Mouse (Mus musculus): ENCODE measurements around the gene Fggy. TPM values are rescaled to one million over a fixed set of nuclear protein-coding genes. Genes with fewer than 3 reads are reported as not detected.

Fggy gene
- total and polyA plus RNA-seq, 3 experiments, result not detected

GRCm38 (mm10) chr4:95856008-95856407 lies 298.7 kb downstream of the Fggy start:
- TF ChIP-seq MAFK (IDR thresholded peaks at IDR 0.05; ENCODE audit: borderline replicate concordance, low read depth, low read length), result no peak
- no peak for TF ChIP-seq RCOR1 (IDR thresholded peaks at IDR 0.05; ENCODE audit: low read depth, low read length)
- no peak for TF ChIP-seq TBP (IDR thresholded peaks at IDR 0.05; ENCODE audit: low read depth, low read length)
- TF ChIP-seq SIN3A (IDR thresholded peaks at IDR 0.05; ENCODE audit: low read length), result no peak
- no peak for TF ChIP-seq ZC3H11A (IDR thresholded peaks at IDR 0.05; ENCODE audit: low read depth, low read length)
- no peak for TF ChIP-seq TCF12 (IDR thresholded peaks at IDR 0.05; ENCODE audit: low read depth, low read length)
- TF ChIP-seq ETS1 (IDR thresholded peaks at IDR 0.05; ENCODE audit: low read depth, low read length), result no peak
- TF ChIP-seq NRF1 (IDR thresholded peaks at IDR 0.05; ENCODE audit: insufficient read depth, low read depth, low read length, poor library complexity, severe bottlenecking), result no peak
- no peak for TF ChIP-seq MYC (IDR thresholded peaks at IDR 0.05; ENCODE audit: low read depth, low read length)
- TF ChIP-seq KAT2A (conservative IDR thresholded peaks at IDR 0.05; ENCODE audit: low read depth, low read length), result no peak
- TF ChIP-seq CHD1 (IDR thresholded peaks at IDR 0.05; ENCODE audit: low read depth, low read length), result no peak
- no peak for TF ChIP-seq MEF2A (IDR thresholded peaks at IDR 0.05; ENCODE audit: extremely low read depth, insufficient replicate concordance, low read depth, low read length, poor library complexity, severe bottlenecking)
- no peak for TF ChIP-seq POLR2A (IDR thresholded peaks at IDR 0.05; ENCODE audit: control insufficient read depth in 1 of 2, insufficient read depth in 1 of 2, low read depth in 1 of 2, low read length in 2 of 2, poor library complexity in 1 of 2)
- no peak for TF ChIP-seq MAX (IDR thresholded peaks at IDR 0.05; ENCODE audit: low read length)
- no peak for TF ChIP-seq SMC3 (IDR thresholded peaks at IDR 0.05; ENCODE audit: low read depth, low read length)
- TF ChIP-seq HCFC1 (IDR thresholded peaks at IDR 0.05; ENCODE audit: low read depth, low read length), result no peak
- no peak for TF ChIP-seq CTCF (IDR thresholded peaks at IDR 0.05 in 2 of 3, conservative IDR thresholded peaks at IDR 0.05 in 1 of 3; ENCODE audit: control insufficient read depth in 1 of 3, insufficient read depth in 1 of 3, low read depth in 2 of 3, low read length in 3 of 3, poor library complexity in 1 of 3, severe bottlenecking in 1 of 3)
- no peak for DNase-seq (ENCODE audit: low read depth, low spot score)
- Histone ChIP-seq H3K79me2 (ENCODE audit: control insufficient read depth, insufficient read depth, low read length, poor library complexity) (no peaks in the 10 kb centered on the region; the same call in 1 of the 2 replicates), H3K36me3 (ENCODE audit: control insufficient read depth in 1 of 2, insufficient read depth in 2 of 2, low read length in 2 of 2) (no peaks in the 10 kb centered on the region), H3K27ac (ENCODE audit: control insufficient read depth, low read depth, low read length) (no peak overlapping the region), H3K4me3 (ENCODE audit: control insufficient read depth in 1 of 2, insufficient read depth in 1 of 2, low read depth in 2 of 2, low read length in 2 of 2) (no peak overlapping the region), H3K9me3 (replicated peaks; ENCODE audit: insufficient read depth, low read length) (no peaks in the 10 kb centered on the region), H3K27me3 (ENCODE audit: control insufficient read depth in 1 of 2, insufficient read depth in 2 of 2, low read length in 2 of 2) (no peaks in the 10 kb centered on the region), H3K4me1 (ENCODE audit: control insufficient read depth in 1 of 2, insufficient read depth in 2 of 2, low read length in 2 of 2) (no peaks in the 10 kb centered on the region), H3K9ac (ENCODE audit: control insufficient read depth, low read depth, low read length, poor library complexity, severe bottlenecking) (no peak overlapping the region)

GRCm38 (mm10) chr4:95860601-95861000 lies 303.3 kb downstream of the Fggy start:
- H3K9ac ChIP-seq (ENCODE audit: control insufficient read depth, low read depth, low read length, poor library complexity, severe bottlenecking), result no peak overlapping the region
- no peaks in the 10 kb centered on the region; the same call in 1 of the 2 replicates for H3K79me2 ChIP-seq (ENCODE audit: control insufficient read depth, insufficient read depth, low read length, poor library complexity)
- no peaks in the 10 kb centered on the region for H3K9me3 ChIP-seq (replicated peaks; ENCODE audit: insufficient read depth, low read length)
- H3K27me3 ChIP-seq (ENCODE audit: control insufficient read depth in 1 of 2, insufficient read depth in 2 of 2, low read length in 2 of 2), result no peaks in the 10 kb centered on the region
- no peak for DNase-seq (ENCODE audit: low read depth, low spot score)
- H3K4me1 ChIP-seq (ENCODE audit: control insufficient read depth in 1 of 2, insufficient read depth in 2 of 2, low read length in 2 of 2), result no peaks in the 10 kb centered on the region
- H3K36me3 ChIP-seq (ENCODE audit: control insufficient read depth in 1 of 2, insufficient read depth in 2 of 2, low read length in 2 of 2), result no peaks in the 10 kb centered on the region
- H3K4me3 ChIP-seq (ENCODE audit: control insufficient read depth in 1 of 2, insufficient read depth in 1 of 2, low read depth in 2 of 2, low read length in 2 of 2), result no peak overlapping the region
- no peak overlapping the region for H3K27ac ChIP-seq (ENCODE audit: control insufficient read depth, low read depth, low read length)
- TF ChIP-seq SIN3A (IDR thresholded peaks at IDR 0.05; ENCODE audit: low read length), result no peak
- TF ChIP-seq TAL1 (IDR thresholded peaks at IDR 0.05; ENCODE audit: low read length), result no peak
